Mouse (Mus musculus) cortical plate, adult 2 months (tissue): ENCODE measurements at regions not wholly inside any gene's neighbourhood (a gene's known extent, or its start where the extent isn't known, plus 50 kb on each side); places are given as distances from the start of the nearest gene placed in this dataset.

Experiments used
- H3K27ac ChIP-seq: fragments of 200-500 bp; 2 replicates; pipeline ENCODE4 v1.5.1; 2012; ENCODE audit warnings: low read length, control low read depth, inconsistent platforms; ENCODE audit not compliant: insufficient read depth
- H3K4me1 ChIP-seq: fragments of 200-500 bp; 2 replicates; pipeline ENCODE4 v1.6.1; 2011; ENCODE audit warnings: low read length; ENCODE audit not compliant: control insufficient read depth, insufficient read depth
- H3K4me3 ChIP-seq: fragments of 200-500 bp; 2 replicates; pipeline ENCODE4 v1.5.1; 2011; ENCODE audit warnings: mild to moderate bottlenecking, low read length, control low read depth; ENCODE audit not compliant: insufficient read depth
- CTCF ChIP-seq: fragments of 200-500 bp; IDR thresholded peaks from 2 replicates; pipeline ENCODE4 v1.5.1; 2011; ENCODE audit warnings: mild to moderate bottlenecking, control low read depth, low read length; ENCODE audit not compliant: insufficient read depth; ENCODE audit errors: extremely low read depth
- POLR2A ChIP-seq: fragments of 200-500 bp; IDR thresholded peaks from 2 replicates; pipeline ENCODE4 v1.6.1; 2011; ENCODE audit warnings: mild to moderate bottlenecking, low read length, control low read depth; ENCODE audit not compliant: insufficient read depth; ENCODE audit errors: extremely low read depth

DNA sequence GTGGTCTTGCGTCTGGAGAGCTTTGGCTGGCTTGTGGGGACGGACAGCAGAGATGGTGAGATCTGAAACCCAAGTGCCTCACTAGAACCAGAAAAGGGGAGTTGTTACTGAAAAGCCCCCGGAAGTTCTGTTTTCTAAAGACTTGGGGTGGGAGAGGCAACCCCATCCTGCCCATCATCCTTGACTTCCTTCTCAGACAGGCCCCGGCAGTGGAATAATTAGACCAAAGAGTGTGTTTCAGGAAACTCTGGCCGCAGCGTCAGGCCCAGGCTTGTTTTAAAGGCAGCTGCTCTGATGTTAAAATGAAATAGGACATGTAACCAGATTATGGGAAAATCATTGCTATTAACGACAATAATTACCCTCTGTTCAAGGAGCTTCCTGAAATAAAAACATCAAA, 172.9 kb downstream of the Gm12728 start:
- H3K4me1 ChIP-seq: no peaks in the 10 kb centered on the region
- TF ChIP-seq POLR2A: no peak
- no peak overlapping the region for H3K27ac ChIP-seq

DNA sequence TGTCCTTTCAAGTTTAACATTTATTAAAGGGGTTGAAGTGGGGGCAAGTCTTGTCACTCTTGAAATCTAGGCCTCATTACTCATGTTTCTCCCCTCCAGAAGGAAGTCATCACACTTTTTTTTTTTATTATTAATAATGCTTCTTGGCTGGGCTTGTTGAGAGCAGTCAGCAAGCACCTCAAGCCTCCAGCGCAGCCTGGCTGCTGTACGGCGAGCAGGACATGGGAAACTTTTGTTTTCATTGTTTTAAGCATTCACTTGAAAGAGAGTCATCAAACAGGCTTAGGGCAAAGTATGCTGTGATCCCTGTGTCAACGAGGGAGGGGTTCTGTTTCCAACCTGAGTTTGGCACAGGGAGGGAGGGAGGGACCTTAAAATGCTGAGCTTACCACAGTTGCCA, 178.7 kb downstream of the Gm12728 start:
- no peak for TF ChIP-seq POLR2A
- TF ChIP-seq CTCF: no peak
- H3K4me1 ChIP-seq: no peaks in the 10 kb centered on the region
- no peak overlapping the region for H3K27ac ChIP-seq
- H3K4me3 ChIP-seq: no peak overlapping the region

More for the DNA sequence above, 172.9 kb downstream of the Gm12728 start:
- H3K4me3 ChIP-seq: no peak overlapping the region

DNA sequence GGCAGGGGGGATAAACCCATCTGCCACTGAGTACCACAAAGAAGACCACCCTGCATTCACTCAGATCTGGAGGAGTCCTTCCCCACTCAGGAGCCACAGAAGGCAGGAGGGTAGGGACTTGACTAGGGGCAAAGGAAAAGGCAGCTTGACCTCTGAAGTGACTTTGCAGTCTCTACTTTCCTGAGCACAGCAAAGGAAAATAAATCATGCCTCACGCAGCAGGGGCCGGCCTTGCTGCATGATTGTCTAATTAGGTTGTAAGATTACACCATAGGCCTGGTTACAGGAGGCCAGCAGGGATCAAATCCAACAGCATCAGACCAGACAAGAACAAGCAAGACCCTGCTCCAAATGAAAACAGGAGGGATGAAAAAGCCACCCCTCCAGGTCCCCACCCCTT, 180.0 kb downstream of the Gm12728 start:
- Histone ChIP-seq H3K4me3 (no peak overlapping the region), H3K4me1 (no peaks in the 10 kb centered on the region), H3K27ac (no peak overlapping the region)
- TF ChIP-seq CTCF (no peak), POLR2A (no peak)

DNA sequence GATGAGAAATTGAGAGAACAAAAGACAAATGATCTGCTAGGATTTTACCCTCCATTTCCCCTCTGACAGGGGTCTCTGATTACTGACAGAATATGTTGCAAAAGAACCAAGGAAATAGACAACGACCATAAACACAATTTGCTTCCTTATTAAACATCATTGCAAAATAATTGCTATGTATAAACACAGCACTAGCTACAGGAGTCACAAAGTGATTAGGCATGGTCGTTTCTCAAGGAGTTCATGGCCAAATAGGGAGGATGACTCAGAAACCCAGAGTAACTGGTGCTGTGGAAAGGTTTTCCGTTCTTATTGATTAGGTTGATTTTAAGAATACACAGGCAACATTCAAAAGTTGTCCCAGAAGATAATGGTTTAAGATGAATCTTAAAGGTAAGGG, 180.4 kb downstream of the Gm12728 start:
- H3K27ac ChIP-seq: no peak overlapping the region
- TF ChIP-seq CTCF: no peak
- TF ChIP-seq POLR2A: no peak
- H3K4me1 ChIP-seq: no peaks in the 10 kb centered on the region
- no peak overlapping the region for H3K4me3 ChIP-seq

DNA sequence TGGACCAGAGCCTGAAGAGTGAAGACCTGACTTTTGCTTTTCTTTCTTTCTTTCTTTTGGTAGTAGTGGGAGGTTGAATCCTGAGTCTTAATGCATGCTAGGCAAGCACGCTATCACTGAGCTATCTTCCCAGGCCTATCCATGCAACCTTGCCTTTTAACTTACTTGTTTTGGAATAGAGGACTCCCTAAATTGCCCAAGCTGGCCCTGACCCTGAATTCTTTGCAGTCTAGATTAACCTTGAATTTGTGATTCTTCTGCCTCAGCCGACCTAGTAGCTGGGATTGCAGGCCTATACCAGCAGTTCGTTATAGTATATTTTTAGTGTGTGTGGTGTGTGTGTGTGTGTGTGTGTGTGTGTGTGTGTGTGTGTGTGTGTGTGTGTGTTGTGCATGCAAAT, 183.1 kb downstream of the Gm12728 start:
- TF ChIP-seq POLR2A (no peak), CTCF (no peak)
- Histone ChIP-seq H3K4me1 (no peaks in the 10 kb centered on the region), H3K27ac (no peak overlapping the region), H3K4me3 (no peak overlapping the region)

DNA sequence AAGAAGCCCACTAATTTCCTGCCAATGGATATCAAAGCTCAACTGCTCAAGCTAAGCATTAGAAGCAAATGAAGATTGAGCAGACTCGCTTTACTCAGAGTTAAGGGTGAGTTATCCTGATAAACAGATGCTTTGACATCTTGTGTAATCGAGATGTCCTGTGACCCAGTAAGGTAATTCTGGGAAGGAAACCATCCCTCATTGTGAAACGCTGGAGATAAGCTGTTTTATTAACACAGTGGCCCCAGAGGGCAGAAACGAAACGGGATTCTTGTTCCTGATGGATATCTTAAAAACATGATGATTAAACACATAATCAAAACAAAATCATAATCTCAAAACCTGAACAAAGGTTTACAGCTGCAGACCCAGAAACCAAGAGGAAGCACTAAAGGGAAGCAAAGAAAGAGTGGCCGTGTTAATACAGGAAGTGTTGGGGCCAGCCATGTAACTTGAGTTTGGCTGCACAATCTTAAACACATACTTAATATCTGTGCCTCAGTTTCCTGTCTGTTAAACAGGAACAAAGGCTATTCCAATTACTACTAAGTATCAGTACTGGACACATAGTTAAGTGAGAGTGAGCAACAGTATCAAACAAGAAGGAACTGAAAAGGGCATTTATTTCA, 184.2 kb downstream of the Gm12728 start:
- TF ChIP-seq CTCF (no peak), POLR2A (no peak)
- H3K4me1 ChIP-seq: no peaks in the 10 kb centered on the region
- no peak overlapping the region for H3K27ac ChIP-seq
- no peak overlapping the region for H3K4me3 ChIP-seq

DNA sequence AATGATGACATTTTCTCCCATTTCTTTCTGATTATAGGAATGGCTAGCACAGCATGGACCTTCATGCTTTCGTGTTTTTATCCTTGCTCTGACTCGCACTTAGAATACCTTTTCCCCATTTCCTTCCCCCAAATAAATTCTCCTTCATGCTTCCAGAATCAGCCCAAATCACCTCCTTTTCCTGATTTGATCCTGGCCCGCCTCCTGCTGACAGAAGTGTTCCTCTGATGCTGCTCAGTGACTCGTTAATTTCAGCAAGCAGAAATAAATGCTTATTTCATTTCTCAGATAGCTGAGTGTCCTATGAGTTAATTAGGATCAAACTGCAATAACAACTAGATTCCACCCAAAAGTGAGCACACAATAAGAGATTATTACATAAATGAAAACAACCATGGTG, 185.3 kb downstream of the Gm12728 start:
- H3K4me3 ChIP-seq: no peak overlapping the region
- no peak overlapping the region for H3K27ac ChIP-seq
- H3K4me1 ChIP-seq: no peaks in the 10 kb centered on the region
- TF ChIP-seq CTCF (no peak), POLR2A (no peak)

DNA sequence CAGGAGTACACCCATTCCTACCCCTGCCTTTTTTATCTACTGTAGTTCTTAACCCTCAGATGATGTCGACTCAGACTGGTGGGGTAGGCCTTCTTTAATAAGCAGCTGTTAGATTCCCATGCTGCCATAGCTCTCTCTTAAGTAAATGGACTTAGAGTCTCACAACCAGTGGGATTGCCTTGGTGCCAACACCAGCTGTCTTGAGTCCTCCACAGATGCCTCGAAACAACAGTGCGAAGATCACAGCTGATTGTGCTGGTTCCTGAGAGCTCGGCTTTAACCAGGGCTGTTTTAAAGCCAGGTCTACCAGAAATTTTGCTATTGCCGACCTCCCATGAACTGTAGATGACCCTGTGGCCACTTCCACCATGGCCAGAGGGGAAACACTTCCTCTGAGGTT, 189.4 kb downstream of the Gm12728 start:
- Histone ChIP-seq H3K4me1 (no peaks in the 10 kb centered on the region), H3K4me3 (no peak overlapping the region), H3K27ac (no peak overlapping the region)
- TF ChIP-seq POLR2A: no peak
- TF ChIP-seq CTCF: no peak

DNA sequence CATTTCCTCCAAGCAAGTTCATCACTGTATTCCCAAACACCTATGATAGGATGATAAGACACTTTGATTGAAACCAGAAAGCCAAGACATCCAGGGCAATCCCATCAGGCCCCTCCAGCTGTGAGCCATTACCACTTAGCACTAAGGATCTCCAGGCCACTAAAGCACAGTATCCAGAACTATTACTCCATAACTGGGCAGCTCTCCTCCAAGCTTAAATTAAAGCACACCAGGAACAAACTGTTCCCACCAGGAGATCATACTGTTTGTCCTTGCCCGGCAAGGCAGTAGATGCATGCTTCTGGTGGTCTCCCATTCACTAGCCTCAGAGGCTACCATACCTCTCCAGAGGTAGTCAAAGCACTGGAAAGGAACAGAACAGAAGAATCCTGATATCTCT, 193.3 kb downstream of the Gm12728 start:
- H3K27ac ChIP-seq: no peak overlapping the region
- no peak overlapping the region for H3K4me3 ChIP-seq
- H3K4me1 ChIP-seq: no peaks in the 10 kb centered on the region
- no peak for TF ChIP-seq CTCF
- TF ChIP-seq POLR2A: no peak

DNA sequence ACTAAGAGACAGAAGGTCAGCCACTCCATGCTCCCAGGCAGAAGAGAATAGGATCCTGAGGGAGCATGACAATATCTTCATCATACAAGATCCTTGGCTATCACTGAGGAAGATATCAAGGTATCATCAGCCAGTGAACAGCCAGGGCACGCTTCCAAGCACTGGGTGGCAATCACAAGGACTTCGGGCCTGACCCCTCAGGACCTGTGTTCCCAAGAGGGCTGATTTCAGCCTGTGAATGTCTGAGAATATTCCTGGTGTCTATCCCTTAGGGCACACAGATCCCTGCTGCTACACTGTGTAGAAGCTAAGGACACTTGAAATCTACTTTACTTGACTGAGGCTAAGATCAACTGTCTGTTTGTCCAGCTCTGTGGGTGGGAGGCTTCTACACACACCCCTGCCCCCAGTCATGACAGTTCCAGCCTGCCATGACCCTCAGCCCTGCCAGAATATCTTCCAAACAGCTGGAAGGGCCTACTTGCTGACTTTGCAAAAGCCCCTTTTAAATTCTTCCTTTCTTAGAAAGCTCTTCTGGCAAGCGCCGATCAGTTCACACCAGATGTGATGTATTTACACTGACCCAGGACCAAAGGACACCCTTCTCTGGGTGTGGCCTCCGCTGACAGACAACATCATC, 198.4 kb downstream of the Gm12728 start:
- H3K27ac ChIP-seq: no peak overlapping the region
- TF ChIP-seq POLR2A (no peak), CTCF (no peak)
- H3K4me3 ChIP-seq: no peak overlapping the region
- H3K4me1 ChIP-seq: no peaks in the 10 kb centered on the region
